Comparison of ENCODE assay signal across 15 mouse cellular contexts in genomic region chr6:134518450-134518849, GRCm38 (mm10).
"Had no signal": no experiment of that assay in that cellular context is flagged by ENCODE, and none has a peak within 500 bp of the region (broad histone marks: within the 10 kb centered on the region; RNA-seq: fewer than 3 reads in every experiment).

No protein-coding gene starts in this region.

- H3K4me3 ChIP-seq: lung, embryonic 15.5 days; megakaryocyte, embryonic 14.5 days; midbrain, embryonic 13.5 days; midbrain, embryonic 15.5 days; neural tube, embryonic 12.5 days; stomach, embryonic 15.5 days had no signal

- DNase-seq: lung, adult 2 months; lung, postnatal 14 days; lung, postnatal 36 days; right cerebral cortex, postnatal 14 days; thymus, adult 2 months; thymus, postnatal 25 days; thymus, postnatal 4 days had no signal

- H3K27ac ChIP-seq: lung, embryonic 15.5 days; macrophage; midbrain, embryonic 13.5 days; midbrain, embryonic 15.5 days; neural tube, embryonic 12.5 days; stomach, embryonic 15.5 days; stomach, postnatal 0 days had no signal
